Mouse (Mus musculus): ENCODE results near the gene Actr10. TPM values are rescaled to one million over a fixed set of nuclear protein-coding genes. Genes with fewer than 3 reads are reported as not detected.
A peak's percentile ranks its signal among the peaks of the same experiment; 100 is the strongest.

The Actr10 gene
- polyA plus RNA-seq, 1 experiment from 2014 or later, result 290 TPM

DNA sequence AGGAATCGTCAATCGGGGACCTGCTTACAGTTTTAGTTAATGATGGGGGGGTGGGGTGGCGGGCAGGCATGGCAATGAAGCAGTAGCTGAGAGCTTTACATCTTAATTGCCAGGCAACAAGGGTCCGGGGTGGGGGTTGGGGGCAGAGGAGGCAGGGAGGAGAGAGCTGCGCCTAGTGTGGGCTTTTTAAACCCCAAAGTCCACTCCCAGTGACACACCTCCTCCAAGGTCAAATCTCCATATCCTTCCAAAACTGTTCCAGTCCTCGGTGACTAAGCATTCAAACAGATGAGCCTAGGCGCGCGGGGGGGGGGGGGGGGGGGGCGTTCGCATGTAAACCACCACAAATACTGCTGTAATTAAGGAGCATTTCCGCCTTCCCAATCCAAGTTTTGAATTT lies 507 bp upstream of the Actr10 start:
- H3K27me3 ChIP-seq (ENCODE audit: control insufficient read depth, insufficient read depth, low read length), result no peaks in the 10 kb centered on the region
- ATAC-seq (ENCODE audit: insufficient read depth, low FRiP score, low TSS enrichment) (peak; percentile 27), DNase-seq (ENCODE audit: low spot score) (peak; percentile 23)
- no peaks in the 10 kb centered on the region; the same call in 1 of the 2 replicates for H3K4me1 ChIP-seq (ENCODE audit: control insufficient read depth, insufficient read depth, low read length)
- peak overlapping the region; percentile 68 for H3K27ac ChIP-seq (ENCODE audit: low read depth, low read length)
- peak overlapping the region; percentile 75 for H3K4me2 ChIP-seq (ENCODE audit: low read depth)
- H3K9ac ChIP-seq (ENCODE audit: low read length), result peak overlapping the region; percentile 73
- H3K9me3 ChIP-seq (ENCODE audit: control insufficient read depth, low read length), result no peaks in the 10 kb centered on the region
- 29% methylated on average over 8 of the region's 12 CpGs for WGBS
- H3K36me3 ChIP-seq (ENCODE audit: control insufficient read depth, insufficient read depth, low read length), result no peaks in the 10 kb centered on the region
- peak overlapping the region; percentile 86 for H3K4me3 ChIP-seq (ENCODE audit: low read depth, low read length)

DNA sequence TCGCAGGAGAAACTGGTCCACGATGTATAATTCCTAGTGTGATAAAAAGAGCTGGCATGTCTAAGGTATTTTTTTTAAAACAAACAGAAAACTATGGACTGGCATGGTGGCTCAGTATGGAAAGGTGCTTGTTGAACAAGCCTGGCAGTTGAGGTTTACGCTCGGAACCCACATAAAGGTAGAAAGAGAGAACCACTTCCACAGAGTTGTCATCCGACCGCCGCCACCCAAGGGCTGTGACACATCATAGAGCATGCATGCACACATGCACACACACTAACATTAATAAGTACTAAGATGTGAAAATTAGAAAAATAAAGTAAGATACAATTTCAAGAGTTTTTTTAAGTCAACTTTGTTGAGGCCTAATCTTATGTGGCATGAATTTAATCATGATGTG lies 3.1 kb downstream of the Actr10 start:
- Histone ChIP-seq H3K27me3 (ENCODE audit: control insufficient read depth, insufficient read depth, low read length) (no peaks in the 10 kb centered on the region), H3K36me3 (ENCODE audit: control insufficient read depth, insufficient read depth, low read length) (no peaks in the 10 kb centered on the region; the same call in none of the 2 replicates), H3K4me3 (ENCODE audit: low read depth, low read length) (no peak overlapping the region), H3K27ac (ENCODE audit: low read depth, low read length) (no peak overlapping the region), H3K9me3 (ENCODE audit: control insufficient read depth, low read length) (no peaks in the 10 kb centered on the region), H3K4me1 (ENCODE audit: control insufficient read depth, insufficient read depth, low read length) (no peaks in the 10 kb centered on the region; the same call in 1 of the 2 replicates), H3K4me2 (ENCODE audit: low read depth) (no peak overlapping the region), H3K9ac (ENCODE audit: low read length) (no peak overlapping the region)
- ATAC-seq (ENCODE audit: insufficient read depth, low FRiP score, low TSS enrichment) (no peak), DNase-seq (ENCODE audit: low spot score) (no peak)
- WGBS, result 97% methylated on average over 7 of the region's 7 CpGs

DNA sequence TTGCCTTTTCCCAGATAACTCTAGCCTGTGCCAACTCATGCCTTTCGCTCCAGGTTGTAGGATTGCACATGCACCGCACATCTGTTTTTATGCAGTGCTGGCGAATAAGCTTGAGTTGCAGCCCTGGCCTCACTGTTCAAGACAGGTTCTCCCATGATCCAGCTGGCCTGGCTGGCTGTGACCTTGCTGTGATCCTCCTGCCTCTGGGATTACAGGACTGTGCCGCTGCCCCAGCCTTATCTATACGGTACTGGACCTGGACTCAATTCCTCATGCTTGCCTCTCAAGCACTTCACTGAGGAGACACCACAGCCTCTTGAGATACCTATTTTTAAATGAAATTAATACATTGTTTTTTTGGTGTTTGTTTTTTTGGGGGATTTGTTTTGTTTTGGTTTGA lies 6.5 kb downstream of the Actr10 start:
- H3K4me3 ChIP-seq (ENCODE audit: low read depth, low read length), result no peak overlapping the region
- DNase-seq (ENCODE audit: low spot score) (no peak), ATAC-seq (ENCODE audit: insufficient read depth, low FRiP score, low TSS enrichment) (no peak)
- H3K27me3 ChIP-seq (ENCODE audit: control insufficient read depth, insufficient read depth, low read length), result no peaks in the 10 kb centered on the region
- H3K9ac ChIP-seq (ENCODE audit: low read length), result no peak overlapping the region
- H3K4me1 ChIP-seq (ENCODE audit: control insufficient read depth, insufficient read depth, low read length), result no peaks in the 10 kb centered on the region
- WGBS, result 97% methylated on average over 5 of the region's 5 CpGs
- no peaks in the 10 kb centered on the region; the same call in none of the 2 replicates for H3K36me3 ChIP-seq (ENCODE audit: control insufficient read depth, insufficient read depth, low read length)
- H3K4me2 ChIP-seq (ENCODE audit: low read depth), result no peak overlapping the region
- H3K9me3 ChIP-seq (ENCODE audit: control insufficient read depth, low read length), result no peaks in the 10 kb centered on the region
- no peak overlapping the region for H3K27ac ChIP-seq (ENCODE audit: low read depth, low read length)

DNA sequence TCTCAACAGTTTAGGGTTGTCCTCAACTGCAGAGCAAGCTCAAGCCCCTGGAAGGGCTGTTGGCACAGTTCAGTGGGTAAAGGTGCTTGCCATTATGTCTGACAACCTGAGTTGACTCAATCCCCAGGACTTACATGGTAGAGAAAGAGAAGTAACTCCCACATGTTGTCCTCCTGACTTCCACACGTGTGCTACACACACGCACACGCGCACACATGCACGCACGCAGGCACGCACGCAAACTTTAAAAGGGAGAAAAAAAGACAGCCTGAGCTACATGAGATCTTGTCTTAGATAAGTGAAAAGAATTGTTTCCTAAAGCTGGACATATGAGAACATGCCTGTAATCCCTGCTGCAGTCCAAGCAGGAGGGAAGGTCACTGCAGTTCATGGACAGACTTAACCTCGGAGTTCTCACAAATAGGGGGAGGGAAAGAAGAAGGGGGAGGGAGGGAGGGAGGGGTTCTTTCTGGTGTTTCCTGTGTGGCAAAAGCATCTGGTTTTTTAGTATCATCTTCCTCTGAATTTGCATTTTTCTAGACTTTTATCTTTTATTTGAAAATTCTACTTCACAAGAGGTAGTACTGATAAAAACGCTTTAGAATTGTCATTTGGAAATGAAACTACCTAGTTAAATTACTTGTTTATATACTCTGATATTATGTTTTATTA lies 9.1 kb downstream of the Actr10 start:
- Histone ChIP-seq H3K36me3 (ENCODE audit: control insufficient read depth, insufficient read depth, low read length) (no peaks in the 10 kb centered on the region; the same call in none of the 2 replicates), H3K27me3 (ENCODE audit: control insufficient read depth, insufficient read depth, low read length) (no peaks in the 10 kb centered on the region), H3K27ac (ENCODE audit: low read depth, low read length) (no peak overlapping the region), H3K9me3 (ENCODE audit: control insufficient read depth, low read length) (no peaks in the 10 kb centered on the region), H3K4me3 (ENCODE audit: low read depth, low read length) (no peak overlapping the region), H3K4me2 (ENCODE audit: low read depth) (no peak overlapping the region), H3K9ac (ENCODE audit: low read length) (no peak overlapping the region), H3K4me1 (ENCODE audit: control insufficient read depth, insufficient read depth, low read length) (no peaks in the 10 kb centered on the region)
- ATAC-seq (ENCODE audit: insufficient read depth, low FRiP score, low TSS enrichment), result no peak
- no peak for DNase-seq (ENCODE audit: low spot score)
- WGBS, result 95% methylated on average over 10 of the region's 10 CpGs

DNA sequence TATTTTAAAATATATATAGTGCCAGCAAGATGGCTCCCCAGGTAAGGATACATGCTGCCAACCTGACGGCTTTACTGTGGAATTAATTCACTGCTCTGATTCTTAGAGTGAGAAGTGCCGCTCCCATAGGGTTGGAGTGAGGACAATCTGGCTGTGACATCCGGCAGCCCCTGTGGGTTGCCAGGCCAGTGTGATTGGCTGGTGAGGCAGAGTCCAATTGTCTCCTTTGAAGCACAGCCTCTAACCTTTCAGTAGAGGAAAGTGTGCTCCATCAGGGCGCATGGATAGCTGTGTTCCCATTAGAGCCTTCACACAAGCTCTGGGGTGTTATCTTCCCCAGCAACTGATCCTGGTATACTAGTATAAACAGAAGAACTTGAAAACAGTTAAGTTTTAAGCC lies 21.0 kb downstream of the Actr10 start:
- ATAC-seq (ENCODE audit: insufficient read depth, low FRiP score, low TSS enrichment) (no peak), DNase-seq (ENCODE audit: low spot score) (no peak)
- H3K4me1 ChIP-seq (ENCODE audit: control insufficient read depth, insufficient read depth, low read length), result no peaks in the 10 kb centered on the region
- peaks cover 20% of the 10 kb centered on the region for H3K36me3 ChIP-seq (ENCODE audit: control insufficient read depth, insufficient read depth, low read length)
- H3K27ac ChIP-seq (ENCODE audit: low read depth, low read length), result no peak overlapping the region
- no peak overlapping the region for H3K4me2 ChIP-seq (ENCODE audit: low read depth)
- H3K27me3 ChIP-seq (ENCODE audit: control insufficient read depth, insufficient read depth, low read length), result no peaks in the 10 kb centered on the region
- WGBS, result 86% methylated on average over 4 of the region's 4 CpGs
- no peak overlapping the region for H3K4me3 ChIP-seq (ENCODE audit: low read depth, low read length)
- no peak overlapping the region for H3K9ac ChIP-seq (ENCODE audit: low read length)
- no peaks in the 10 kb centered on the region for H3K9me3 ChIP-seq (ENCODE audit: control insufficient read depth, low read length)

DNA sequence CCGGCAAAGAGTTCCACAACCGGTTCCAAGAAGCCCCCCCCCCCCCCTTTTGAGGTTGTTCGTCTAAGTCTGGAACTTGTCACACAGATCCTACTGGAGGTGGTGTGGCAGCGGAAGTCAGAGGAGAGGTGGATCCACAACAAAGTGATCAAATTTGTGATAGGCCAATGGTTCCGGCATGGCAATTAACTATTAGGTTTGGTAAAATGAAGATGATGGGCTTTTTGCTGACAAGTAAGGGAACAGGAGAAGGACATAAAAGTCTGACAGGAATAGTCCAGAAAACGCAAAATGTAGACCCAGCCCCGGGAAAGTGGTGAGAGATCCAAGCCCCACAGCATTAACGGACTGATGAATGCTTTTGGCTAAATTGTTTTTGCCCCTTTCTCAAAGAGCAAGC lies 29.9 kb downstream of the Actr10 start:
- Histone ChIP-seq H3K27me3 (ENCODE audit: control insufficient read depth, insufficient read depth, low read length) (no peaks in the 10 kb centered on the region), H3K4me3 (ENCODE audit: low read depth, low read length) (peak overlapping the region; percentile 54), H3K9me3 (ENCODE audit: control insufficient read depth, low read length) (no peaks in the 10 kb centered on the region), H3K9ac (ENCODE audit: low read length) (peak overlapping the region; percentile 72; the same call in 1 of the 2 replicates), H3K4me1 (ENCODE audit: control insufficient read depth, insufficient read depth, low read length) (no peaks in the 10 kb centered on the region), H3K36me3 (ENCODE audit: control insufficient read depth, insufficient read depth, low read length) (0 out of 2 replicates have a peak, but pooled peaks cover 2% of the 10 kb centered on the region), H3K27ac (ENCODE audit: low read depth, low read length) (no peak overlapping the region), H3K4me2 (ENCODE audit: low read depth) (peak overlapping the region; percentile 43)
- DNase-seq (ENCODE audit: low spot score) (no peak), ATAC-seq (ENCODE audit: insufficient read depth, low FRiP score, low TSS enrichment) (no peak)
- WGBS, result 58% methylated on average over 8 of the region's 8 CpGs

DNA sequence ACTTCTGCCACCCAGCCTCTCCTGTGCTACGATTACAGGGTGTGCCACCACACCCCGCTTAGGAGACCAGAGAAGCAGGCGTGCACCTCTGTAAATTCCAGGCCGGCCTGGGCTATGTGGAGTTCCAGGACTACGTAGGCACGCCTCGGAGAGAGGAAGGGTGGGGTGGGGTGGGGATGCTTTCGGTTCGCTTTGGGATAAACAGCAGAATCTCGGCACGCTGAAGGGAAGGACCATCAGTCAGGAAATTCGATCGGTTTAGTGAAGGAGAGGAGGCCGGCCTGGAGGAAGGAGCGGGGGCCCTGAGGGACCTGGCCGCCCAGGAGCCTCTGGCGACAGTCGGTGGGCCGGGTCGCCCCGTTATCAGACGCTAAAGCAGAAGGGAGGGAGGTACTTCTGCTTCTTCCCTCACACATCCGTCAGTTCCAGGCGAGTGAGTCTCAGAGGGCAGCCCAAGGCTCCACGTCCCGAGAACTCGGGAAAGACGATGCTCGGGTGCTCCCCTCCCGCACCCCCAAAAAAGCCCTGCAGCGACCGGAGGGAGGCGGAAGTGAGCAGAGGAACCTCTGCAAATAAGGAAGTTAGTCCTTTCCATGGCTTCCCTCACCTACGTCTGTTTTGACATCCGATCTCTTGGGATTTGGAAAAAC lies 30.6 kb downstream of the Actr10 start:
- ATAC-seq (ENCODE audit: insufficient read depth, low FRiP score, low TSS enrichment) (peak; percentile 77), DNase-seq (ENCODE audit: low spot score) (peak; percentile 86)
- Histone ChIP-seq H3K9ac (ENCODE audit: low read length) (peak overlapping the region; percentile 72), H3K27me3 (ENCODE audit: control insufficient read depth, insufficient read depth, low read length) (no peaks in the 10 kb centered on the region), H3K4me2 (ENCODE audit: low read depth) (peak overlapping the region; percentile 43), H3K36me3 (ENCODE audit: control insufficient read depth, insufficient read depth, low read length) (0 out of 2 replicates have a peak, but pooled peaks cover under 1% of the 10 kb centered on the region), H3K27ac (ENCODE audit: low read depth, low read length) (peak overlapping the region; percentile 47; the same call in 1 of the 2 replicates), H3K4me3 (ENCODE audit: low read depth, low read length) (peak overlapping the region; percentile 54), H3K9me3 (ENCODE audit: control insufficient read depth, low read length) (no peaks in the 10 kb centered on the region), H3K4me1 (ENCODE audit: control insufficient read depth, insufficient read depth, low read length) (no peaks in the 10 kb centered on the region)
- WGBS, result 0% methylated on average over 35 of the region's 35 CpGs

DNA sequence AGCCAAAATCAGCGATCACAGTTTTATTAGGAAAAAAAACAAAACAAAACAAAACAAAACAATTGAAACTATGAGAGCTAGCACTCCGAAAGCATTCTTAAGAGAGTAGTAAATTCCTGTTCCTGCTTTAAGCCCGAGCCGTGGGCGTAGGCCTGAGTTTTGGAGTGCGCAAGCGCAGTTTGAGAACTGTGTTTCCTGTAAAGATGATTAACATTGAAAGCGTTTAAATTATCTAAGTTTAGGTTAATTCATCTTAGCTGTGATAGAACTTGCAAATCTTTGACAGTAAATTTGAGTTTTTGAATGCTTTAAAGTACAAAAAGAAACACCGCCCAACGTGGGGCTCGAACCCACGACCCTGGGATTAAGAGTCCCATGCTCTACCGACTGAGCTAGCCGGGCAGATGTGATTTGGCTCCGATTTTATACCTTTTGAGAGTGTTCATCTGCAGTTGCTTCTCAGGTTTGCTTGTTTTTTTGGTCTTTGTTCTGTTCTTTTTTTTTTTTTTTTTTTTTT lies 31.2 kb downstream of the Actr10 start:
- Histone ChIP-seq H3K4me1 (ENCODE audit: control insufficient read depth, insufficient read depth, low read length) (no peaks in the 10 kb centered on the region), H3K4me3 (ENCODE audit: low read depth, low read length) (peak overlapping the region; percentile 54), H3K27ac (ENCODE audit: low read depth, low read length) (0 out of 2 replicates have a peak overlapping the region, but pooled peaks have one; percentile 23), H3K4me2 (ENCODE audit: low read depth) (peak overlapping the region; percentile 43), H3K36me3 (ENCODE audit: control insufficient read depth, insufficient read depth, low read length) (no peaks in the 10 kb centered on the region), H3K9ac (ENCODE audit: low read length) (peak overlapping the region; percentile 72), H3K9me3 (ENCODE audit: control insufficient read depth, low read length) (no peaks in the 10 kb centered on the region), H3K27me3 (ENCODE audit: control insufficient read depth, insufficient read depth, low read length) (no peaks in the 10 kb centered on the region)
- peak; percentile 56 for ATAC-seq (ENCODE audit: insufficient read depth, low FRiP score, low TSS enrichment)
- WGBS, result under 1% methylated on average over 15 of the region's 15 CpGs
- peak; percentile 89 for DNase-seq (ENCODE audit: low spot score)
